Mouse (Mus musculus) Muller cell, postnatal 12 days (primary cell): ENCODE results near the gene Ifitm5.

Experiments used
- DNase-seq: peaks from one replicate; pipeline ENCODE4 v3.0.0-alpha.2; 2015; ENCODE audit errors: inconsistent ontology term

The Ifitm5 gene

GRCm38 (mm10) chr7:140902036-140902875, 47.8 kb downstream of the Ifitm5 start:
- DNase-seq, result no peak

DNA sequence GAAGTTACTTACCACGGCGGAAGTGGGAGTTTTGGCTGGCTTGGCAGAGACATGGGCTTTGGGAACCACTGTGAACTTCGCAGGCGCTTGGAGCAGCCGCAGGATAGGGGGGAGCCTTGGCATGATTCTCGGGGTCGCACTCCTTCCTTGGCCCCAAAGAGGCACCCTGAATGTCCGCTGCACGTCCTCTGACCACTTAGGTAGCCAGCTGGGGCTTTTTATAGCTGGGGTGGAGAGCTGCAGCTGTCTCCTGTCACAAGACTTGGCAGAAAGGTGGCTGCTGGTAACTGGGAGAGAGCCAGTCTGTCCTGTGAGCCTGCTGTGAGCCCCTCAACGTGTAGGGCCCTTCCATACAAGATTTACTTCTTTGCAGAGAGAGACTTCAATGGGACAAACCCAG, 49.9 kb downstream of the Ifitm5 start, which contains the start of gene Cox8b:
Gene Cox8b (minus strand): TSS at position 227 of the 400 bp plus-strand sequence.
- no peak for DNase-seq

DNA sequence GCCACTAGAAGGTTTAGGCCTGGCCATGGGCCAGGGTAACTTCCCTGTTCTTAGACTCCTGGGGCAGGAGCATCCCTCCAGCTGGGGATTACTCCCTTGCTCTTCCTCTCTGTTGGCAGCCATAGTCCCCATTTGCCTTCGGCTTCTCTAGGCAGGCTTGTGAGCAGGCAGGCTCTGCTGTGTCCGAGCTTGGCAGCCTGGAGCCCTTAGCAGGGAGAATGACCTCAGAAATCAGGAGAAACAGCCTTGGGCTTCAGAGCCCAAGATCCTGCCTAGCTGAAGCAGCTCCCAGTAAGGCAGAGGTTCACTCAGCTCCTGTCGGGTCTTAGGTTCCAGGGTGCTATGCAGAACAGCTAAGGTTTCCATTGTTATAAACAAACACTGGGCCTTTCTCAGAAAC, 51.0 kb downstream of the Ifitm5 start:
- no peak for DNase-seq
